Mouse (Mus musculus) olfactory bulb, adult 2 months (tissue): ENCODE data around the gene Wars.

ENCODE experiments used
- CTCF ChIP-seq: fragments of 200-500 bp; IDR thresholded peaks from 2 replicates; pipeline ENCODE4 v1.5.1; 2012; ENCODE audit warnings: low read depth, mild to moderate bottlenecking, low read length, moderate library complexity; ENCODE audit not compliant: insufficient read depth
- POLR2A ChIP-seq: fragments of 200-500 bp; IDR thresholded peaks from 2 replicates; pipeline ENCODE4 v1.6.1; 2012; ENCODE audit warnings: mild to moderate bottlenecking, low read depth, low read length, moderate library complexity; ENCODE audit not compliant: insufficient read depth

GRCm38 (mm10) chr12:108914709-108915340, 20.9 kb upstream of the Wars start:
- TF ChIP-seq POLR2A (no peak), CTCF (no peak)
